In the genomic region with DNA sequence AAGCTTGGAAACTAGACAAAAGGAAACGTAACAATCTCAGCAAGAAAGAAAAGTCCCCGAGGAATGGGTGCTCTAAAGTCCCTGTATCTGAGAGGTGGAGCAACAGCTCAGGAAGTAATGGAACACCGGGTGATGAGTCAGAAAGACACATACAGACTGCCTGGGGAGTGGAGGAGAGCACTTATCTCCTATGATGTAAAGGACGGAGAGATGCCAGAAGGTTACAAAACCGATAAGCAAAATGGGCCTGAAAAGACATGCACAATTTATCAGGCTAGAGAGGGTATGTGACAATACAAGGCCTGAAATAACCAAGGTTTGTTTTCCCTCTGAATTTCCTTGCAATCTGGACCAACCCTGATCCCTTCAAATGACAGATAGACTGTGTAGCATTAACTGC, we compare ENCODE assay signal across 16 mouse cellular contexts.
"Had no signal": no experiment of that assay in that cellular context is flagged by ENCODE, and none has a peak within 500 bp of the region (broad histone marks: within the 10 kb centered on the region; RNA-seq: fewer than 3 reads in every experiment).

No protein-coding gene starts in this region.

- H3K4me2 ChIP-seq: limb, embryonic 13.5 days; liver, embryonic 12.5 days; liver, embryonic 15.5 days; lung, embryonic 15.5 days; midbrain, embryonic 11.5 days had no signal

- H3K9me3 ChIP-seq: limb, embryonic 10.5 days; limb, embryonic 13.5 days; liver, embryonic 12.5 days; liver, embryonic 15.5 days; lung, embryonic 15.5 days had no signal

- H3K36me3 ChIP-seq: limb, embryonic 10.5 days; limb, embryonic 13.5 days; liver, embryonic 12.5 days; liver, embryonic 15.5 days; lung, embryonic 15.5 days had no signal

- H3K27ac ChIP-seq: layer of hippocampus, adult 2 months; limb, embryonic 10.5 days; limb, embryonic 13.5 days; liver, embryonic 12.5 days; liver, embryonic 15.5 days; lung, embryonic 15.5 days had no signal

- H3K9ac ChIP-seq: limb, embryonic 13.5 days; liver, embryonic 12.5 days; liver, embryonic 15.5 days; lung, embryonic 15.5 days had no signal

- H3K4me3 ChIP-seq: layer of hippocampus, adult 2 months; limb, embryonic 10.5 days; limb, embryonic 13.5 days; liver, embryonic 12.5 days; liver, embryonic 15.5 days; lung, embryonic 15.5 days had no signal

- H3K4me1 ChIP-seq: liver, embryonic 12.5 days; liver, embryonic 15.5 days had no signal

- DNase-seq: kidney, postnatal 25 days; layer of hippocampus, adult 9-11 months; liver; lung, adult 18-20 months; lung, postnatal 10 days; lung, postnatal 36 days; midbrain, embryonic 14.5 days; thymus, adult 18-20 months; thymus, postnatal 36 days had no signal

- ATAC-seq: liver, embryonic 12.5 days had no signal

- H3K27me3 ChIP-seq: limb, embryonic 13.5 days; liver, embryonic 12.5 days; liver, embryonic 15.5 days; lung, embryonic 15.5 days had no signal
